Mouse (Mus musculus): ENCODE measurements around the gene Slc5a3. TPM values are rescaled to one million over a fixed set of nuclear protein-coding genes. Genes with fewer than 3 reads are reported as not detected.

Gene Slc5a3
- 19.6 and 27.3 TPM in 2 replicates for polyA plus RNA-seq (2011; ENCODE audit: insufficient read length, low read depth, missing spikeins)

GRCm38 (mm10) chr16:92057852-92058643 lies at the start of gene Slc5a3, which contains the start of the genes Mrps6 and Gm49711:
Slc5a3 (plus strand) TSS chr16:92058322.
Mrps6 (plus strand) TSS chr16:92058270.
Gm49711 (plus strand) TSS chr16:92058316.
- no peaks in the 10 kb centered on the region for H3K4me1 ChIP-seq (ENCODE audit: control insufficient read depth, insufficient read depth, low read length)
- H3K27ac ChIP-seq (ENCODE audit: insufficient read depth, low read length): no peak within 1 kb of the TSS
- H3K4me3 ChIP-seq (ENCODE audit: insufficient read depth, low read length): peak within 1 kb of the TSS; percentile 78
- no peak; the same call in 1 of the 2 replicates for TF ChIP-seq CTCF (IDR thresholded peaks at IDR 0.05; ENCODE audit: borderline replicate concordance, insufficient read depth, low read length)
- peak; percentile 96 for TF ChIP-seq POLR2A (IDR thresholded peaks at IDR 0.05; ENCODE audit: low read depth, low read length)

DNA sequence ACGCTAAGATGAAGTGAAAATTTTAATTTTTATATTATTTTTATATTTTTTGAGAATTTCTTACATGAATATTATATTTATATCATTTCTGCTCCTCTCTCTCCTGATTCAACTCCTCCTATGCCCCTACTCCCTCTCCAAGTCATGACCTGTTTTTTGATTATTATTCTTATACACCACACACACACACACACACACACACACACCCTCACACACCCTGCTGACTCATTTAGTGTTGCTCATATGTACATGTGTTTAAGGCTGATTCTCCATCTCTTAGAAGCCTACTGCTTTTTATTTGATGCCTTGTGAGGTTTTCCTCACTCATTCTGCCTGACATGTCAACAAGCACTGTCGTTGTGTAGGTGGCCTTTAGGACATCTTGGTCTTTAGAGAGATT lies 48.5 kb upstream of the Slc5a3 start:
- Histone ChIP-seq H3K27ac (ENCODE audit: insufficient read depth, low read length) (no peak overlapping the region), H3K4me3 (ENCODE audit: insufficient read depth, low read length) (no peak overlapping the region), H3K4me1 (ENCODE audit: control insufficient read depth, insufficient read depth, low read length) (peaks cover 3% of the 10 kb centered on the region; the same call in 1 of the 2 replicates)
- no peak for TF ChIP-seq CTCF (IDR thresholded peaks at IDR 0.05; ENCODE audit: borderline replicate concordance, insufficient read depth, low read length)
- TF ChIP-seq POLR2A (IDR thresholded peaks at IDR 0.05; ENCODE audit: low read depth, low read length): no peak

DNA sequence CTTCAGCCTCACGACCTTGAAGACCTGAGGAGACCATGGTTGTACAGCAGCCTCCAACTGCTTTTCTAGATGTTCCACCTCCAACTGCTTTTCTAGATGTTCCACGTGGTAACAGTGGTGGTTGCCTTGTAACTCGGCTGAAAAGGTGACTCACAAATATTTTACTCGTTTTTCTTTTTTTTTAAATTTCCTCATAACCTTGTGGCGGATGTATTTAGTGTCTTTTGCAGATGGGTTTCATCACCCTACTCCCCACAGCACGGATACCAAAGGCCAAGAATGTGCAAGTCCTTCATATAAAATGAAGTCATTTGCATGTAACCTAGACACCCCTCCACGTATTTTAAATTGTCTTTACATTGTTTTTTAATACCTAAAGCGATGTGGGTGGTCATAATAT lies 41.3 kb upstream of the Slc5a3 start:
- peak overlapping the region; percentile 75 for H3K27ac ChIP-seq (ENCODE audit: insufficient read depth, low read length)
- no peak for TF ChIP-seq POLR2A (IDR thresholded peaks at IDR 0.05; ENCODE audit: low read depth, low read length)
- TF ChIP-seq CTCF (IDR thresholded peaks at IDR 0.05; ENCODE audit: borderline replicate concordance, insufficient read depth, low read length): no peak
- H3K4me1 ChIP-seq (ENCODE audit: control insufficient read depth, insufficient read depth, low read length): peaks cover 8% of the 10 kb centered on the region

DNA sequence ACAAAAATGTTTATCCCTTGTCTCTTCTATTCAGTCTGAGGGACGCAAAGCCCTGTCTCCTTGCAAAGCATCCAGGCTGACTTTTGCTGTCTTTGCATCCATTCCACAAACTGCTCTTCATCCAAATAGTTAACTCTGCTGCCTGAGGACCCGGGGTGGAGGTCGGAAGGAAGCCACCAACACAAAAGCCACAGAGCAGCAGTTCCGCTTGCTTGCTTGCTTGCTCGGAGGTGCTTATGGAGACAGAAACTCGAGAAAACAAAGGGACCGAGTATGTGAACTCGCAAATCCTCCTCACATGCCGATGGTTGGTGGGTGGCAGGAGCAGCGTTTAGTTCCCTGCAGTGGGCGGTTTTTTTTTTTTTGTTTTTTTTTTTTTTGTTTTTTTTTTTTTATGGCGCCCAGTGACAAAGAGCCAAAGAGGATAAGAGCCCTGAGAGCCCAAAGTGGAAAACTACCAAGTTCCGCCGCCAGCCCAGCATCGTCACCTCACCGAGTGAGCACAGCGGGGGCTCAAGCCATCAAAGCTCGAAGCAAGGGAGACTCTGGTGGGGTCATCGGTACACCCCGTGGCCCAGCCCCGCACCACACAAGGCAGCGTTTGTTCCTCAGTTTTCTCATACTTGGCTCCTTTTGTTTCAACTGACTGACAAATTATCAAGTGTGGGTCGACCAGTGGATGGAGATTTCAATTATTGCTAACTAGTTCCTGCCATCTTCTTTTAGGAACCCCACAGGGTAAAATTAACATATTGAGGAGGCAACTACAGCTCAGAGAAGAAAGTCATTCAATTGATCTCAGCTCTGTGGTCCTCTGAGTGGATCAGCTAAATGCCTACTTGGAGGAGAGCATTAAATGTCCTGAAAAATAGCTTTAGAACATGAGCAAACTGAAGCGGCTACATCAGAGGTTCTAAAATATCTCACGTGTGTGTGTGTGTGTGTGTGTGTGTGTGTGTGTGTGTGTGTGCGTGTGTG lies 38.7 kb upstream of the Slc5a3 start:
- H3K4me1 ChIP-seq (ENCODE audit: control insufficient read depth, insufficient read depth, low read length): peaks cover 8% of the 10 kb centered on the region
- H3K27ac ChIP-seq (ENCODE audit: insufficient read depth, low read length): peak overlapping the region; percentile 20; the same call in 1 of the 2 replicates
- no peak for TF ChIP-seq CTCF (IDR thresholded peaks at IDR 0.05; ENCODE audit: borderline replicate concordance, insufficient read depth, low read length)
- 0 out of 2 replicates have a peak, but pooled peaks have one; percentile 19 for TF ChIP-seq POLR2A (IDR thresholded peaks at IDR 0.05; ENCODE audit: low read depth, low read length)
- no peak overlapping the region for H3K4me3 ChIP-seq (ENCODE audit: insufficient read depth, low read length)

More for the DNA sequence above, 41.3 kb upstream of the Slc5a3 start:
- H3K4me3 ChIP-seq (ENCODE audit: insufficient read depth, low read length): no peak overlapping the region

DNA sequence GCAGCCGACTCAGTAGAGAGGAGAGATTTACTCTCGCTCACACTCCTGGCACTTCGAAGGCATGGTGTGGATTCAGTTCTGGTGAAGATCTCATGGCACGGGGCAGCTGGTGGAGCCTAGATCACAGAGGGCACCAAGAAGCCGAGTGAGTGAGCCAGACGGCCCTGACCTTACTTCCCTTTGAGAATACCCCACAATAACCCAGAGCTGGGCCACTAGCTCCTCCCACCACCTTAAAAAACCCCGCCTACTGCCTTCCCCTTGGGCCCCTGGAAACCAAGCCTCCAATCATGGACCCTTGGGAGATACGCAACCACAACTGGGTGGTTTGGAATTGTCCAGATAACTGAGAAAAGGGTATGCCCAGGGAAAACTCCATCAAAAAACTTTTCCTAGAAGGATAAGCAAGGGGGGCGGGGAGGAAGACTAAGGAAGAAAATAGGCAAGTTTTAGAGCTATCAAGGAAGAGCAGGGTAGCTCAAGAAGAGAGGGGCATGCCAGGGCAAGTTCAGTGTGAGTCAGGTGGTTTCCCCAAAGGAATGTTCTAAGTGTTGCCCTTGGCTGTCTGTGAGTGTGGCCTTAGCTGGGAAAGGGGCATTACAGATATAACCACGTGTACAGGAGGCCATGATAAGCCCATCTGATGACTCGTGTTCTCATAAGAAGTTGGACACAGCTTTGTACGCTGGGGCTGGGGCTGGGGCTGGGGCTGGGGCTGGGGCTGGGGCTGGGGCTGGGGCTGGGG lies 36.3 kb upstream of the Slc5a3 start:
- TF ChIP-seq CTCF (IDR thresholded peaks at IDR 0.05; ENCODE audit: borderline replicate concordance, insufficient read depth, low read length) (no peak), POLR2A (IDR thresholded peaks at IDR 0.05; ENCODE audit: low read depth, low read length) (no peak)
- Histone ChIP-seq H3K27ac (ENCODE audit: insufficient read depth, low read length) (no peak overlapping the region), H3K4me3 (ENCODE audit: insufficient read depth, low read length) (no peak overlapping the region), H3K4me1 (ENCODE audit: control insufficient read depth, insufficient read depth, low read length) (peaks cover 5% of the 10 kb centered on the region; the same call in 1 of the 2 replicates)

- Histone ChIP-seq H3K4me1 (ENCODE audit: control insufficient read depth, insufficient read depth, low read length) (0 out of 2 replicates have a peak, but pooled peaks cover 3% of the 10 kb centered on the region), H3K4me3 (ENCODE audit: insufficient read depth, low read length) (no peak overlapping the region), H3K27ac (ENCODE audit: insufficient read depth, low read length) (no peak overlapping the region)
- no peak for TF ChIP-seq CTCF (IDR thresholded peaks at IDR 0.05; ENCODE audit: borderline replicate concordance, insufficient read depth, low read length)
- TF ChIP-seq POLR2A (IDR thresholded peaks at IDR 0.05; ENCODE audit: low read depth, low read length): no peak
These were observed 35.4 kb upstream of the Slc5a3 start for GRCm38 (mm10) chr16:92022494-92023283.

- Histone ChIP-seq H3K4me1 (ENCODE audit: control insufficient read depth, insufficient read depth, low read length) (no peaks in the 10 kb centered on the region), H3K27ac (ENCODE audit: insufficient read depth, low read length) (no peak overlapping the region), H3K4me3 (ENCODE audit: insufficient read depth, low read length) (no peak overlapping the region)
- TF ChIP-seq CTCF (IDR thresholded peaks at IDR 0.05; ENCODE audit: borderline replicate concordance, insufficient read depth, low read length) (no peak), POLR2A (IDR thresholded peaks at IDR 0.05; ENCODE audit: low read depth, low read length) (no peak)
These were observed 24.8 kb upstream of the Slc5a3 start for GRCm38 (mm10) chr16:92033286-92033685.

- Histone ChIP-seq H3K4me3 (ENCODE audit: insufficient read depth, low read length) (no peak overlapping the region), H3K27ac (ENCODE audit: insufficient read depth, low read length) (no peak overlapping the region), H3K4me1 (ENCODE audit: control insufficient read depth, insufficient read depth, low read length) (no peaks in the 10 kb centered on the region)
- TF ChIP-seq POLR2A (IDR thresholded peaks at IDR 0.05; ENCODE audit: low read depth, low read length): no peak
- TF ChIP-seq CTCF (IDR thresholded peaks at IDR 0.05; ENCODE audit: borderline replicate concordance, insufficient read depth, low read length): no peak
These were observed 23.4 kb upstream of the Slc5a3 start for GRCm38 (mm10) chr16:92034676-92035075.
